Mouse (Mus musculus) MEL (cell line): ENCODE data around the gene Rcbtb2. TPM values are rescaled to one million over a fixed set of nuclear protein-coding genes. Genes with fewer than 3 reads are reported as not detected.
A peak's percentile ranks its signal among the peaks of the same experiment; 100 is the strongest.

Source experiments
- DNase-seq: peaks from one replicate; pipeline ENCODE4 v3.0.0; 2011; ENCODE audit warnings: low read depth, low spot score
- H3K27ac ChIP-seq: 2 replicates; pipeline ENCODE4 v1.5.1; 2012; ENCODE audit warnings: low read depth, mild to moderate bottlenecking, control low read depth, low read length, moderate library complexity; ENCODE audit not compliant: control insufficient read depth
- H3K27me3 ChIP-seq, 2 experiments: fragments of 150-350 bp in 1 of 2; sonication (generic) in 1 of 2; 2 replicates each; pipeline ENCODE4 v1.6.1; 2012; ENCODE audit warnings: low read length in 2 of 2, mild to moderate bottlenecking in 2 of 2, improper control_type of control experiment in 1 of 2, moderate library complexity in 1 of 2; ENCODE audit not compliant: insufficient read depth in 2 of 2, control insufficient read depth in 1 of 2
- H3K36me3 ChIP-seq, 2 experiments: 2 replicates each; pipeline ENCODE4 v1.6.1; 2012 to 2014; ENCODE audit warnings: low read length in 2 of 2, improper control_type of control experiment in 1 of 2, inconsistent platforms in 1 of 2, mild to moderate bottlenecking in 1 of 2; ENCODE audit not compliant: insufficient read depth in 2 of 2, control insufficient read depth in 1 of 2
- H3K4me1 ChIP-seq, 2 experiments: fragments of 150-350 bp in 1 of 2; sonication (generic) in 1 of 2; 2 replicates each; pipeline ENCODE4 v1.6.1; 2012; ENCODE audit warnings: low read length in 2 of 2, improper control_type of control experiment in 1 of 2, mild to moderate bottlenecking in 1 of 2; ENCODE audit not compliant: insufficient read depth in 2 of 2, control insufficient read depth in 1 of 2
- H3K4me3 ChIP-seq, 2 experiments: fragments of 150-350 bp in 1 of 2; sonication (generic) in 1 of 2; 2 replicates each; pipeline ENCODE4 v1.5.1; 2012; ENCODE audit warnings: low read depth in 2 of 2, low read length in 2 of 2, mild to moderate bottlenecking in 2 of 2, moderate library complexity in 2 of 2, control low read depth in 1 of 2, improper control_type of control experiment in 1 of 2; ENCODE audit not compliant: control insufficient read depth in 1 of 2, insufficient read depth in 1 of 2
- H3K79me2 ChIP-seq: 2 replicates; pipeline ENCODE4 v1.6.1; 2012; ENCODE audit warnings: mild to moderate bottlenecking, low read length, moderate library complexity; ENCODE audit not compliant: control insufficient read depth, poor library complexity, insufficient read depth
- H3K9ac ChIP-seq: 2 replicates; pipeline ENCODE4 v1.6.1; 2012; ENCODE audit warnings: low read depth, mild to moderate bottlenecking, control low read depth, low read length, moderate library complexity; ENCODE audit not compliant: control insufficient read depth, poor library complexity, severe bottlenecking
- H3K9me3 ChIP-seq: fragments of 150-350 bp; sonication (generic); replicated peaks from 2 replicates; pipeline ENCODE4 v1.6.1; 2012; ENCODE audit warnings: mild to moderate bottlenecking, low read length, improper control_type of control experiment, moderate library complexity; ENCODE audit not compliant: insufficient read depth
- BHLHE40 ChIP-seq: IDR thresholded peaks from 2 replicates; pipeline ENCODE4 v1.6.1; 2012; ENCODE audit warnings: low read depth, mild to moderate bottlenecking, inconsistent platforms, low read length, improper control_type of control experiment, borderline replicate concordance
- CHD1 ChIP-seq: IDR thresholded peaks from 2 replicates; pipeline ENCODE4 v1.6.1; 2012; ENCODE audit warnings: low read depth, mild to moderate bottlenecking, inconsistent platforms, low read length, improper control_type of control experiment
- CHD2 ChIP-seq: IDR thresholded peaks from 2 replicates; pipeline ENCODE4 v1.6.1; 2011; ENCODE audit warnings: low read length, improper control_type of control experiment
- CTCF ChIP-seq, 3 experiments: IDR thresholded peaks in 2 of 3; conservative IDR thresholded peaks in 1 of 3; 2 replicates each; pipeline ENCODE4 v1.5.1; 2011 to 2012; ENCODE audit warnings: low read length in 3 of 3, low read depth in 2 of 3, mild to moderate bottlenecking in 2 of 3, improper control_type of control experiment in 1 of 3, inconsistent platforms in 1 of 3, mixed read lengths in 1 of 3, moderate library complexity in 1 of 3; ENCODE audit not compliant: control insufficient read depth in 1 of 3, insufficient read depth in 1 of 3, poor library complexity in 1 of 3, severe bottlenecking in 1 of 3
- E2F4 ChIP-seq: IDR thresholded peaks from 2 replicates; pipeline ENCODE4 v1.6.1; 2011; ENCODE audit warnings: low read depth, low read length, improper control_type of control experiment, borderline replicate concordance
- EP300 ChIP-seq, 2 experiments: IDR thresholded peaks; 2 replicates each; pipeline ENCODE4 v1.6.1; 2011; ENCODE audit warnings: improper control_type of control experiment in 2 of 2, low read length in 2 of 2, low read depth in 1 of 2, mild to moderate bottlenecking in 1 of 2
- ETS1 ChIP-seq: IDR thresholded peaks from 2 replicates; pipeline ENCODE4 v1.6.1; 2012; ENCODE audit warnings: low read depth, mild to moderate bottlenecking, inconsistent platforms, low read length, improper control_type of control experiment, moderate library complexity
- GABPA ChIP-seq: IDR thresholded peaks from 2 replicates; pipeline ENCODE4 v1.6.1; 2012; ENCODE audit warnings: low read depth, mild to moderate bottlenecking, inconsistent platforms, low read length, improper control_type of control experiment, moderate library complexity
- GATA1 ChIP-seq: IDR thresholded peaks from 2 replicates; pipeline ENCODE4 v1.6.1; 2011; ENCODE audit warnings: low read depth, low read length, improper control_type of control experiment
- HCFC1 ChIP-seq: IDR thresholded peaks from 2 replicates; pipeline ENCODE4 v1.6.1; 2012; ENCODE audit warnings: low read depth, mild to moderate bottlenecking, inconsistent platforms, low read length, improper control_type of control experiment, moderate library complexity
- JUND ChIP-seq: IDR thresholded peaks from 2 replicates; pipeline ENCODE4 v1.6.1; 2011; ENCODE audit warnings: low read depth, mild to moderate bottlenecking, improper control_type of control experiment, low read length
- KAT2A ChIP-seq: conservative IDR thresholded peaks from 2 replicates; pipeline ENCODE4 v1.6.1; 2012; ENCODE audit warnings: low read depth, low read length, improper control_type of control experiment, inconsistent platforms
- MAFK ChIP-seq: IDR thresholded peaks from 2 replicates; pipeline ENCODE4 v1.6.1; 2011; ENCODE audit warnings: low read depth, mild to moderate bottlenecking, low read length, improper control_type of control experiment, borderline replicate concordance
- MAX ChIP-seq: IDR thresholded peaks from 2 replicates; pipeline ENCODE4 v1.6.1; 2011; ENCODE audit warnings: low read length, improper control_type of control experiment
- MAZ ChIP-seq: IDR thresholded peaks from 2 replicates; pipeline ENCODE4 v1.6.1; 2012; ENCODE audit warnings: low read depth, mild to moderate bottlenecking, inconsistent platforms, low read length, improper control_type of control experiment
- MEF2A ChIP-seq: IDR thresholded peaks from 2 replicates; pipeline ENCODE4 v1.6.1; 2014; ENCODE audit warnings: low read depth, mild to moderate bottlenecking, inconsistent platforms, low read length, improper control_type of control experiment; ENCODE audit not compliant: poor library complexity, insufficient replicate concordance, severe bottlenecking; ENCODE audit errors: extremely low read depth
- MXI1 ChIP-seq: IDR thresholded peaks from 2 replicates; pipeline ENCODE4 v1.6.1; 2011; ENCODE audit warnings: mild to moderate bottlenecking, low read depth, low read length, improper control_type of control experiment
- MYB ChIP-seq: IDR thresholded peaks from 2 replicates; pipeline ENCODE4 v1.6.1; 2011; ENCODE audit warnings: mild to moderate bottlenecking, low read depth, low read length, improper control_type of control experiment
- MYC ChIP-seq: IDR thresholded peaks from 2 replicates; pipeline ENCODE4 v1.6.1; 2011; ENCODE audit warnings: low read depth, mild to moderate bottlenecking, low read length, improper control_type of control experiment, moderate library complexity
- NELFE ChIP-seq: IDR thresholded peaks from 2 replicates; pipeline ENCODE4 v1.6.1; 2011; ENCODE audit warnings: low read depth, low read length, improper control_type of control experiment
- NRF1 ChIP-seq: IDR thresholded peaks from 2 replicates; pipeline ENCODE4 v1.6.1; 2014; ENCODE audit warnings: low read depth, mild to moderate bottlenecking, inconsistent platforms, low read length, improper control_type of control experiment, moderate library complexity; ENCODE audit not compliant: poor library complexity, insufficient read depth, severe bottlenecking
- POLR2A ChIP-seq, 2 experiments: IDR thresholded peaks; 2 replicates each; pipeline ENCODE4 v1.6.1; 2011 to 2012; ENCODE audit warnings: low read length in 2 of 2, mild to moderate bottlenecking in 2 of 2, control low read depth in 1 of 2, improper control_type of control experiment in 1 of 2, low read depth in 1 of 2, moderate library complexity in 1 of 2; ENCODE audit not compliant: control insufficient read depth in 1 of 2, insufficient read depth in 1 of 2, poor library complexity in 1 of 2
- POLR2AphosphoS2 ChIP-seq: IDR thresholded peaks from 2 replicates; pipeline ENCODE4 v1.6.1; 2011; ENCODE audit warnings: low read length, improper control_type of control experiment
- POLR2AphosphoS5 ChIP-seq: IDR thresholded peaks from 2 replicates; pipeline ENCODE4 v1.6.1; 2012; ENCODE audit warnings: low read depth, borderline replicate concordance, mild to moderate bottlenecking, inconsistent platforms, low read length, moderate library complexity, mixed read lengths
- RAD21 ChIP-seq: IDR thresholded peaks from 2 replicates; pipeline ENCODE4 v1.6.1; 2011; ENCODE audit warnings: mild to moderate bottlenecking, low read depth, low read length, improper control_type of control experiment
- RCOR1 ChIP-seq: IDR thresholded peaks from 2 replicates; pipeline ENCODE4 v1.6.1; 2012; ENCODE audit warnings: low read depth, mild to moderate bottlenecking, inconsistent platforms, low read length, improper control_type of control experiment
- SIN3A ChIP-seq: IDR thresholded peaks from 2 replicates; pipeline ENCODE4 v1.6.1; 2012; ENCODE audit warnings: low read length, improper control_type of control experiment, inconsistent platforms
- SMC3 ChIP-seq: IDR thresholded peaks from 2 replicates; pipeline ENCODE4 v1.6.1; 2011; ENCODE audit warnings: low read depth, low read length, improper control_type of control experiment
- TAL1 ChIP-seq: IDR thresholded peaks from 2 replicates; pipeline ENCODE4 v1.6.1; 2012; ENCODE audit warnings: mild to moderate bottlenecking, inconsistent platforms, low read length, moderate library complexity, mixed read lengths
- TBP ChIP-seq: IDR thresholded peaks from 2 replicates; pipeline ENCODE4 v1.8.0; 2011; ENCODE audit warnings: low read depth, low read length, improper control_type of control experiment
- TCF12 ChIP-seq: IDR thresholded peaks from 2 replicates; pipeline ENCODE4 v1.6.1; 2014; ENCODE audit warnings: low read depth, mild to moderate bottlenecking, inconsistent platforms, low read length, improper control_type of control experiment, moderate library complexity
- UBTF ChIP-seq: IDR thresholded peaks from 2 replicates; pipeline ENCODE4 v1.6.1; 2012; ENCODE audit warnings: low read depth, mild to moderate bottlenecking, inconsistent platforms, low read length, improper control_type of control experiment, moderate library complexity, borderline replicate concordance; ENCODE audit not compliant: insufficient read depth
- USF1 ChIP-seq: IDR thresholded peaks from 2 replicates; pipeline ENCODE4 v1.6.1; 2014; ENCODE audit warnings: low read depth, mild to moderate bottlenecking, inconsistent platforms, low read length, improper control_type of control experiment, moderate library complexity
- USF2 ChIP-seq, 2 experiments: IDR thresholded peaks; 2 replicates each; pipeline ENCODE4 v1.6.1; 2011 to 2012; ENCODE audit warnings: improper control_type of control experiment in 2 of 2, low read length in 2 of 2, borderline replicate concordance in 1 of 2, inconsistent platforms in 1 of 2, low read depth in 1 of 2, mild to moderate bottlenecking in 1 of 2; ENCODE audit not compliant: insufficient read depth in 1 of 2
- ZC3H11A ChIP-seq: IDR thresholded peaks from 2 replicates; pipeline ENCODE4 v1.6.1; 2012; ENCODE audit warnings: low read depth, mild to moderate bottlenecking, inconsistent platforms, low read length, improper control_type of control experiment
- ZKSCAN1 ChIP-seq: IDR thresholded peaks from 2 replicates; pipeline ENCODE4 v1.6.1; 2012; ENCODE audit warnings: low read depth, mild to moderate bottlenecking, inconsistent platforms, low read length, improper control_type of control experiment, moderate library complexity
- ZMIZ1 ChIP-seq: IDR thresholded peaks from 2 replicates; pipeline ENCODE4 v1.6.1; 2012; ENCODE audit warnings: low read depth, mild to moderate bottlenecking, inconsistent platforms, low read length, improper control_type of control experiment, moderate library complexity
- ZNF384 ChIP-seq: IDR thresholded peaks from 2 replicates; pipeline ENCODE4 v1.6.1; 2012; ENCODE audit warnings: low read depth, mild to moderate bottlenecking, inconsistent platforms, low read length, improper control_type of control experiment
- polyA plus RNA-seq, 2 experiments: library from polyadenylated mRNA; stranded (reverse) in 1 of 2; unstranded in 1 of 2; fragments of >175 nt in 1 of 2; fragments of >200 nt in 1 of 2; gene quantifications; 2 replicates each; pipeline versions ENCODE4 v1.2.1 to v1.2.4; 2012; ENCODE audit warnings: low replicate concordance in 2 of 2, low read depth in 1 of 2; ENCODE audit not compliant: insufficient read length in 2 of 2, insufficient read depth in 1 of 2, missing spikeins in 1 of 2
- total RNA-seq: library from RNA; depleted of rRNA; stranded (reverse); fragments of 300-350 nt; gene quantifications from 2 replicates; pipeline ENCODE4 v1.2.3, GENCODE M21; 2012

Rcbtb2 gene
- total and polyA plus RNA-seq, 3 experiments, result 8.6 to 13.8 TPM; not detected in 1

- peak; percentile 79 for DNase-seq
- H3K79me2 ChIP-seq, result no peaks in the 10 kb centered on the region
- H3K27me3 ChIP-seq, result no peaks in the 10 kb centered on the region
- peaks cover 0 to 29% of the 10 kb centered on the region in 2 experiments; a peak in 2 of 4 replicates for H3K36me3 ChIP-seq
- peak overlapping the region; percentile 51 to 73 for H3K4me3 ChIP-seq
- H3K9me3 ChIP-seq, result no peaks in the 10 kb centered on the region
- peaks cover 6 to 46% of the 10 kb centered on the region in 2 experiments for H3K4me1 ChIP-seq
- H3K27ac ChIP-seq, result no peak overlapping the region
- H3K9ac ChIP-seq, result peak overlapping the region; percentile 61
- TF ChIP-seq POLR2AphosphoS5, result no peak
- TF ChIP-seq CHD1, result no peak
- no peak for TF ChIP-seq MYB
- TF ChIP-seq NRF1, result no peak
- peak; percentile 6 to 80 (median 34); a peak in 4 of 6 replicates for TF ChIP-seq CTCF (IDR thresholded peaks at IDR 0.05 in 2 of 3, conservative IDR thresholded peaks at IDR 0.05 in 1 of 3; ENCODE audit: control insufficient read depth in 1 of 3, insufficient read depth in 1 of 3, low read depth in 2 of 3, low read length in 3 of 3, poor library complexity in 1 of 3, severe bottlenecking in 1 of 3)
- TF ChIP-seq USF2 (IDR thresholded peaks at IDR 0.05; ENCODE audit: borderline replicate concordance in 1 of 2, insufficient read depth in 1 of 2, low read depth in 1 of 2, low read length in 2 of 2), result no peak
- no peak for TF ChIP-seq TAL1
- no peak for TF ChIP-seq EP300 (IDR thresholded peaks at IDR 0.05; ENCODE audit: low read depth in 1 of 2, low read length in 2 of 2)
- TF ChIP-seq MEF2A, result no peak
- no peak for TF ChIP-seq MAX
- peak; percentile 62; the same call in 1 of the 2 replicates for TF ChIP-seq SIN3A
- no peak for TF ChIP-seq TCF12
- TF ChIP-seq ZNF384, result peak; percentile 99
- TF ChIP-seq MAFK, result no peak
- no peak for TF ChIP-seq E2F4
- TF ChIP-seq ZKSCAN1, result no peak
- TF ChIP-seq BHLHE40, result no peak
- no peak for TF ChIP-seq USF1
- TF ChIP-seq JUND, result no peak
- no peak for TF ChIP-seq CHD2
- TF ChIP-seq GABPA, result no peak
- no peak for TF ChIP-seq KAT2A
- no peak for TF ChIP-seq ETS1
- TF ChIP-seq ZC3H11A, result peak; percentile 82
- TF ChIP-seq MYC, result no peak
- TF ChIP-seq MAZ, result no peak
- no peak for TF ChIP-seq TBP
- TF ChIP-seq POLR2AphosphoS2, result no peak
- no peak for TF ChIP-seq NELFE
- TF ChIP-seq ZMIZ1, result no peak
- no peak for TF ChIP-seq UBTF
- TF ChIP-seq POLR2A (IDR thresholded peaks at IDR 0.05; ENCODE audit: control insufficient read depth in 1 of 2, insufficient read depth in 1 of 2, low read depth in 1 of 2, low read length in 2 of 2, poor library complexity in 1 of 2), result no peak
- TF ChIP-seq HCFC1, result no peak
- peak; percentile 82 for TF ChIP-seq SMC3
- peak; percentile 87 for TF ChIP-seq RAD21
- no peak for TF ChIP-seq MXI1
- TF ChIP-seq GATA1, result 0 out of 2 replicates have a peak, but pooled peaks have one; percentile 7
- no peak for TF ChIP-seq RCOR1
Measured at GRCm38 (mm10) chr14:73106234-73106711, 16.6 kb upstream of the Rcbtb2 start.
